Mouse (Mus musculus): ENCODE results near the gene Klk6. TPM values are rescaled to one million over a fixed set of nuclear protein-coding genes. Genes with fewer than 3 reads are reported as not detected.
A peak's percentile ranks its signal among the peaks of the same experiment; 100 is the strongest.

The Klk6 gene
- not detected for total RNA-seq (2022)

- no peak for DNase-seq (ENCODE audit: low spot score in 2 of 2)
These were observed at the start of gene Klk6 for GRCm38 (mm10) chr7:43824199-43824598. Klk6 (plus strand) TSS chr7:43824499.

GRCm38 (mm10) chr7:43774802-43775201, 49.5 kb upstream of the Klk6 start:
- no peak for DNase-seq (ENCODE audit: low spot score in 2 of 2)

- no peak for DNase-seq (ENCODE audit: low spot score in 2 of 2)
These were observed 48.8 kb upstream of the Klk6 start for GRCm38 (mm10) chr7:43775311-43776057.

- DNase-seq (ENCODE audit: low spot score in 2 of 2) = no peak
These were observed 47.8 kb upstream of the Klk6 start for GRCm38 (mm10) chr7:43776506-43776905.

- DNase-seq (ENCODE audit: low spot score in 2 of 2) = no peak
These were observed 46.9 kb upstream of the Klk6 start for GRCm38 (mm10) chr7:43777423-43777822.

GRCm38 (mm10) chr7:43778176-43778970, 45.9 kb upstream of the Klk6 start:
- no peak for DNase-seq (ENCODE audit: low spot score in 2 of 2)

GRCm38 (mm10) chr7:43780241-43780640, 44.1 kb upstream of the Klk6 start:
- no peak for DNase-seq (ENCODE audit: low spot score in 2 of 2)

GRCm38 (mm10) chr7:43780746-43781145, 43.6 kb upstream of the Klk6 start, which contains the start of gene Klk10:
Klk10 (plus strand) TSS chr7:43781035.
- DNase-seq (ENCODE audit: low spot score in 2 of 2) = no peak

- DNase-seq (ENCODE audit: low spot score in 2 of 2) = no peak
These were observed 42.8 kb upstream of the Klk6 start for GRCm38 (mm10) chr7:43781541-43781940.

GRCm38 (mm10) chr7:43782275-43783265, 41.7 kb upstream of the Klk6 start:
- DNase-seq (ENCODE audit: low spot score in 2 of 2) = peak; percentile 36 to 47

- no peak for DNase-seq (ENCODE audit: low spot score in 2 of 2)
These were observed 39.0 kb upstream of the Klk6 start for GRCm38 (mm10) chr7:43785286-43785685.

- no peak for DNase-seq (ENCODE audit: low spot score in 2 of 2)
These were observed 36.2 kb upstream of the Klk6 start for GRCm38 (mm10) chr7:43788096-43788495.

GRCm38 (mm10) chr7:43789295-43789694, 35.0 kb upstream of the Klk6 start:
- no peak for DNase-seq (ENCODE audit: low spot score in 2 of 2)

GRCm38 (mm10) chr7:43791591-43791990, 32.7 kb upstream of the Klk6 start, which contains the start of gene Klk9:
Klk9 (plus strand) TSS chr7:43791891.
- no peak for DNase-seq (ENCODE audit: low spot score in 2 of 2)

GRCm38 (mm10) chr7:43796355-43796754, 27.9 kb upstream of the Klk6 start:
- DNase-seq (ENCODE audit: low spot score in 2 of 2) = no peak

GRCm38 (mm10) chr7:43797333-43797769, 26.9 kb upstream of the Klk6 start, which contains the start of gene Klk8:
Klk8 (plus strand) TSS chr7:43797577.
- DNase-seq (ENCODE audit: low spot score in 2 of 2) = no peak

- DNase-seq (ENCODE audit: low spot score in 2 of 2) = no peak
These were observed 26.3 kb upstream of the Klk6 start for GRCm38 (mm10) chr7:43797844-43798462.

GRCm38 (mm10) chr7:43799876-43800275, 24.4 kb upstream of the Klk6 start:
- DNase-seq (ENCODE audit: low spot score in 2 of 2) = no peak

GRCm38 (mm10) chr7:43810994-43811393, 13.3 kb upstream of the Klk6 start, which contains the start of gene Klk7:
Klk7 (plus strand) TSS chr7:43811294.
- DNase-seq (ENCODE audit: low spot score in 2 of 2) = no peak

GRCm38 (mm10) chr7:43815211-43815610, 9.1 kb upstream of the Klk6 start:
- no peak for DNase-seq (ENCODE audit: low spot score in 2 of 2)

- no peak for DNase-seq (ENCODE audit: low spot score in 2 of 2)
These were observed 7.6 kb upstream of the Klk6 start for GRCm38 (mm10) chr7:43816746-43817145.

Data from gastrocnemius, adult 8-10 months (tissue).